Mouse (Mus musculus): ENCODE data around the gene Gpm6a. TPM values are rescaled to one million over a fixed set of nuclear protein-coding genes. Genes with fewer than 3 reads are reported as not detected.
"Not testable (repeated sequence)": the region's sequence is repeated elsewhere in the genome, so short reads cannot be mapped to it uniquely, and the experiment has no call there.

Gene Gpm6a
- polyA plus RNA-seq, 1 experiment, result 0.90 TPM

DNA sequence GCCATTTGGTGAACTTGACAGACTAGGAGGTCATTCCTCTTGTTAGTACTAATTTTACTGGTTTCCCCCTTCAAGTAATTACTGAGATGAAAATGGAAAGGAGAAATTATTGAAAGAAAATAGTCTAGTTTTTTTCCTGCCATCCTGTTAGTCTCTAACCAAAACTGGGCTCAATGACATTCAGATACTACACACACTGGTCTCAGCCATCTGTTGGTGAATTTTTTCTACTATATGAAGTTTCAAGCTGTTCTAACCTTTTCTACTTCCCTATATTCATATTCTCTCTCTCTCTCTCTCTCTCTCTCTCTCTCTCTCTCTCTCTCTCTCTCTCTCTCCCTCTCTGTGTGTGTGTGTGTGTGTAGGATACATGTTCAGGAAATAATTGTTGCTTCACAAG, 80.8 kb downstream of the Gpm6a start:
- TF ChIP-seq POLR2A (IDR thresholded peaks at IDR 0.05; ENCODE audit: low read depth, low read length) (no peak), CTCF (IDR thresholded peaks at IDR 0.05; ENCODE audit: borderline replicate concordance, insufficient read depth, low read length) (no peak)
- no peak overlapping the region for H3K27ac ChIP-seq (ENCODE audit: insufficient read depth, low read length)
- no peaks in the 10 kb centered on the region for H3K4me1 ChIP-seq (ENCODE audit: control insufficient read depth, insufficient read depth, low read length)

DNA sequence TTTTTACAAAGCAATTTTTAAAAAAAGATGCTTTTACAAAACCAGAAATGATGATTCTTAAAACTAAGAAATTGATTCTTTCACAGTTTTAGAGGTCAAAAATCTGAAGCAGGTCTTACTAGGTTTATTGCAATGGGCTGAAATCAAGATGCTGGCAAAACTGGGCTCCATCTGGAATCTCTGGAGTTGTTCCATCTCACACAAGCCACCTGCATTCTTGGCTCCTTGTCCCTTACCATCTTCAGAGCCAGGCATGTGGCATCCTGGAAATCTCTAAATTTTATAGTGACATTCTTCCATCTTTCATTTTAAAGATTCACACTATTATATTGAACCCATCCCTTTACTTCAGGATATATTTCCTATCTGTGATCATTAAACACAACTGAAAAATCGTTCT, 88.3 kb downstream of the Gpm6a start:
- H3K27ac ChIP-seq (ENCODE audit: insufficient read depth, low read length), result no peak overlapping the region
- H3K4me3 ChIP-seq (ENCODE audit: insufficient read depth, low read length), result no peak overlapping the region
- H3K4me1 ChIP-seq (ENCODE audit: control insufficient read depth, insufficient read depth, low read length), result no peaks in the 10 kb centered on the region
- TF ChIP-seq CTCF (IDR thresholded peaks at IDR 0.05; ENCODE audit: borderline replicate concordance, insufficient read depth, low read length) (no peak), POLR2A (IDR thresholded peaks at IDR 0.05; ENCODE audit: low read depth, low read length) (no peak)

More for the DNA sequence above, 80.8 kb downstream of the Gpm6a start:
- H3K4me3 ChIP-seq (ENCODE audit: insufficient read depth, low read length), result no peak overlapping the region

DNA sequence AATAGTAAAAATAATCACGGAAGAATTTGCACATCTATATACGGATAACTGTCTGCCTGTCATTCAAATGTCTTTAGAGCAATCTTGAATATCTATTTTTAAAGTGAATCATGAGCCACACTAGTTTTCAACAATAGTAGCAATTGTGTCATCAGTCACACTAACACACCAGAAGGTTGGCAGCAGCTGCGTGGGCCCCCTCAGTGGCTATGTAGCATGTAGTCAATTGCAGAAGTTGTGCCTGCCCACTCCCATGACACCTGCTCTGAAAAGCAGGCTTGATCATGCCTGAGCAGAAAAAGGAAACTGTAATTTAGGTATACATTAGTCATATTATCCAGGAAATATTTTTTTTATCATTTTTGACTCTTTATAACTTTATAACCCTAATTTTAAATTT, 93.8 kb downstream of the Gpm6a start:
- no peak overlapping the region for H3K27ac ChIP-seq (ENCODE audit: insufficient read depth, low read length)

DNA sequence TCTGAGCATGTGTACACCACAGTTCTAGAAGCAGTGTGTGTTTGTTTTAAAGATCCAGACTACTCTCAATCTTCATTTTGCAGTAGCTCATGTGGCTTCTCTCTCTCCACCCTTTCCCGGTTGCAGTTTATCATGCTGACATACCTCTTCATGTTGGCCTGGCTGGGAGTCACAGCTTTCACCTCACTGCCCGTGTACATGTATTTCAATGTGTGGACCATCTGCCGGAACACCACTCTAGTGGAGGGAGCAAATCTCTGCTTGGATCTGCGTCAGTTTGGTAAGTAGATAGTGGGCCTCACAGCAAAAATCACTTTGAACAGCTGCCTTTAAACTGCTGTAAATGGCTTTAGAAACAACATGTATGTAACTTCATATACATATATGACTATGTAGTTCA, 95.3 kb downstream of the Gpm6a start:
- no peaks in the 10 kb centered on the region for H3K4me1 ChIP-seq (ENCODE audit: control insufficient read depth, insufficient read depth, low read length)
- no peak overlapping the region for H3K27ac ChIP-seq (ENCODE audit: insufficient read depth, low read length)
- no peak overlapping the region for H3K4me3 ChIP-seq (ENCODE audit: insufficient read depth, low read length)
- TF ChIP-seq CTCF (IDR thresholded peaks at IDR 0.05; ENCODE audit: borderline replicate concordance, insufficient read depth, low read length), result no peak
- TF ChIP-seq POLR2A (IDR thresholded peaks at IDR 0.05; ENCODE audit: low read depth, low read length), result no peak

More for the DNA sequence above, 93.8 kb downstream of the Gpm6a start:
- no peak for TF ChIP-seq POLR2A (IDR thresholded peaks at IDR 0.05; ENCODE audit: low read depth, low read length)
- TF ChIP-seq CTCF (IDR thresholded peaks at IDR 0.05; ENCODE audit: borderline replicate concordance, insufficient read depth, low read length), result no peak
- H3K4me1 ChIP-seq (ENCODE audit: control insufficient read depth, insufficient read depth, low read length), result no peaks in the 10 kb centered on the region
- no peak overlapping the region for H3K4me3 ChIP-seq (ENCODE audit: insufficient read depth, low read length)

DNA sequence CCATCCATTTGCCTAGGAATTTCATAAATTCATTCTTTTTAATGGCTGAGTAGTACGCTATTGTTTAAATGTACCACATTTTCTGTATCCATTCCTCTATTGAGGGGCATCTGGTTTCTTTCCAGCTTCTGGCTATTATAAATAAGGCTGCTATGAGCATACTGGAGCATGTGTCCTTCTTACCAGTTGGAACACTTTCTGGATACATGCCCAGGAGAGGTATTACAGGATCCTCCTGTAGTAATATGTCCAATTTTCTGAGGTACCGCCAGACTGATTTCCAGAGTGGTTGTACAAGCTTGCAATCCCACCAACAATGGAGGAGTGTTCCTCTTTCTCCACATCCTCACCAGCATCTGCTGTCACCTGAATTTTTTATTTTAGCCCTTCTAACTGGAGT, 114.2 kb downstream of the Gpm6a start:
- H3K27ac ChIP-seq (ENCODE audit: insufficient read depth, low read length); H3K4me3 ChIP-seq (ENCODE audit: insufficient read depth, low read length); H3K4me1 ChIP-seq (ENCODE audit: control insufficient read depth, insufficient read depth, low read length): not testable (repeated sequence)

DNA sequence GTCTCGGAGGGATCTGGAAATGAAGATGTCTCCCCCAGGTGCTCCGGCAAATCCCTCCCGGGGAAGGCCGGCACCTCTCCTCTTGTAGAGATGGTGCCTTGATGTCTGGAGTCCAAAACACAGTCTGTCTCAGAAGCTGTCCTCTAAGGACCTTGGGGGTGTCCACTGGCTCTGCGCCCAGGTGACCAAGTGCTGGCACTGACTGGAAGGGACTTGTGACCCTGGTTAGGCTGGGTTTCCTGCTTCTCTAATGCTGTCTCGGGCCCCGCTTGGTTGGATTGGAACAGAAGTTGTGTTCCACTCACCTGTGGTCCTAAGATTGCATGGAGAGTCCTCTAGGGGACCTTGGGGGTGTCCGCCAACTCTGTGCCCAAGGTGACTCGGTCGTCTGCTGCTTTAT, 118.8 kb downstream of the Gpm6a start:
- TF ChIP-seq POLR2A (IDR thresholded peaks at IDR 0.05; ENCODE audit: low read depth, low read length), result no peak
- TF ChIP-seq CTCF (IDR thresholded peaks at IDR 0.05; ENCODE audit: borderline replicate concordance, insufficient read depth, low read length), result no peak
- Histone ChIP-seq H3K4me1 (ENCODE audit: control insufficient read depth, insufficient read depth, low read length) (no peaks in the 10 kb centered on the region), H3K4me3 (ENCODE audit: insufficient read depth, low read length) (no peak overlapping the region), H3K27ac (ENCODE audit: insufficient read depth, low read length) (no peak overlapping the region)

DNA sequence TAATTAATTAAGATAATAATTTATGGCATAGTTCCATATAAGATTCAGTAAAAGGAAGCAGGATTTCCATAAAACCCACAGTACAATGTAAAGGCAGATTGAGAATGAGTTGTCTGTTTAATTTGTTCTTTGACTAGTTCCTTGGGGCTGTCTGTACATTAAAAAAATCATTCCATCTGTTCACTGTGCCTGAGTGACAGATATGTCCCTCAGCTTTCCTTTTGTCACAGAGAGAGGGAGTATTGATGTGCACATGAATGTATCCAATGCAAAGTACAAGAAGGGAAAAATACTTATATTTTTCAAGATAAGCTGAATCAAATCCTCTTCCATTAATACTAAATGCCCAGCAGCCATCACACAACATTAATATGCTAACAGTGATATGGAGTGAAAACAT, 147.6 kb downstream of the Gpm6a start:
- no peaks in the 10 kb centered on the region for H3K4me1 ChIP-seq (ENCODE audit: control insufficient read depth, insufficient read depth, low read length)
- no peak overlapping the region for H3K4me3 ChIP-seq (ENCODE audit: insufficient read depth, low read length)
- H3K27ac ChIP-seq (ENCODE audit: insufficient read depth, low read length), result no peak overlapping the region
- no peak for TF ChIP-seq CTCF (IDR thresholded peaks at IDR 0.05; ENCODE audit: borderline replicate concordance, insufficient read depth, low read length)
- TF ChIP-seq POLR2A (IDR thresholded peaks at IDR 0.05; ENCODE audit: low read depth, low read length), result no peak

DNA sequence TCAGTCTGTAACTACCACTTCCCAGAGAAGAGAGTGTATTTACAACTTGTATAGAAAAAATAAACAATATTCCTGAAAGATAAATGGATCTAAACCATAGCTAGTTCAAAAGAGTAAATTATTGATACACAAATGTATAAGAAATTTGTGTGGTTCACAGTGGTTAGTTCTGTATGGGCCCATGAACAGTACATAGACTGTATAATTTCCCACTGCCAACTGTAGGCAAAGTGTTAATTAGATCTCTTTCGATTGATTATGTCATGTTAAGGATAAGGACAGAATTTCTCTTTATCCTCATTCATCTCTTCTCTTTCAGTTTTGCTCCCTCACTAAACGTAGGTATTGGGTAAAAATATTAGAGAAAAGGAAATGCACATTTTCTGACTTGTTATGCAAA, 148.4 kb downstream of the Gpm6a start:
- Histone ChIP-seq H3K4me1 (ENCODE audit: control insufficient read depth, insufficient read depth, low read length) (no peaks in the 10 kb centered on the region), H3K27ac (ENCODE audit: insufficient read depth, low read length) (no peak overlapping the region), H3K4me3 (ENCODE audit: insufficient read depth, low read length) (no peak overlapping the region)
- no peak for TF ChIP-seq POLR2A (IDR thresholded peaks at IDR 0.05; ENCODE audit: low read depth, low read length)
- TF ChIP-seq CTCF (IDR thresholded peaks at IDR 0.05; ENCODE audit: borderline replicate concordance, insufficient read depth, low read length), result no peak

DNA sequence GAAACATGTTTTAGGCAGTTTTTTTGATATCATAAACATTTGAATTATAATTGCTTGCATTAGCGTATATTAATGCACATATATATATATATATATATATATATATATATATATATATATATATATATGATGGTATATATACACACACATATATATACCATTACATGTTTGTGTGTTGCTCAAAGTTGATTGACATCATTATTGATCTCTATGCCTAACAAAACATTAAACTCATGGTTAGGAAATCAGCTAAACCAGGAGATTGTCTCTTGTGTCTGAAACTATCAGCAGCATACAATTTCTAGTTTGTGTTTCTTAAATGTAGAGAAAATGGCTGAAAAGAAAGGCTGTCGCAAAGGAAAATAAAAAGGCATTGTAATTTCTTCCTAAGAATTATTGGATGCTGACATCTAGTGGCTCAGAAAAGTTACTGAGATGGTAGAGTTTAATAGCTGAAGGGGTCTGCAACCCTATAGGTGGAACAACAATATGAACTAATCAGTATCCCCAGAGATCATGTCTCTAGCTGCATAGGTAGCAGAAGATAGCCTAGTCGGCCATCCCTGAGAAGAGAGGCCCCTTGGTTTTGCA, 149.3 kb downstream of the Gpm6a start:
- Histone ChIP-seq H3K4me1 (ENCODE audit: control insufficient read depth, insufficient read depth, low read length) (no peaks in the 10 kb centered on the region), H3K4me3 (ENCODE audit: insufficient read depth, low read length) (no peak overlapping the region), H3K27ac (ENCODE audit: insufficient read depth, low read length) (no peak overlapping the region)
- TF ChIP-seq CTCF (IDR thresholded peaks at IDR 0.05; ENCODE audit: borderline replicate concordance, insufficient read depth, low read length), result no peak
- TF ChIP-seq POLR2A (IDR thresholded peaks at IDR 0.05; ENCODE audit: low read depth, low read length), result no peak

Other genes starting within 250 kb of the Gpm6a start
- gene Wdr17, start 67.7 kb upstream of the Gpm6a start, polyA plus RNA-seq (2011; ENCODE audit: insufficient read length, low read depth, missing spikeins), result 1.5 and 1.7 TPM in 2 replicates

Data from embryonic fibroblast, embryonic 13.5 days (primary cell).